Mouse (Mus musculus): Measurements from ENCODE around the gene Olfr1425. TPM values are rescaled to one million over a fixed set of nuclear protein-coding genes. Genes with fewer than 3 reads are reported as not detected.

Gene Olfr1425
- total and polyA plus RNA-seq, 2 experiments from 2014 or later = not detected

- ATAC-seq (ENCODE audit: insufficient read depth, low read depth) = no peak
- TF ChIP-seq EP300 (IDR thresholded peaks at IDR 0.05; ENCODE audit: low read depth) (no peak), CTCF (IDR thresholded peaks at IDR 0.05; ENCODE audit: low read depth) (no peak)
- Histone ChIP-seq H3K9me3 (replicated peaks; ENCODE audit: control insufficient read depth, low read length) (no peaks in the 10 kb centered on the region), H3K4me3 (ENCODE audit: low read depth, low read length) (no peak within 1 kb of the TSS), H3K27me3 (ENCODE audit: control insufficient read depth, insufficient read depth, low read length) (no peaks in the 10 kb centered on the region), H3K36me3 (replicated peaks; ENCODE audit: control insufficient read depth, insufficient read depth, low read length) (no peaks in the 10 kb centered on the region), H3K4me1 (ENCODE audit: control insufficient read depth, insufficient read depth) (no peaks in the 10 kb centered on the region), H3K27ac (ENCODE audit: low read depth) (no peak within 1 kb of the TSS), H3K9ac (replicated peaks; ENCODE audit: low read depth, low read length) (no peak within 1 kb of the TSS), H3K4me2 (ENCODE audit: low read depth, low read length) (no peak within 1 kb of the TSS)
- 53% methylated on average over 2 of the region's 2 CpGs for WGBS
- DNase-seq (ENCODE audit: low spot score) = no peak
These were observed 36.3 kb downstream of the Olfr1425 start, which contains the start of gene Olfr1423 for GRCm38 (mm10) chr19:12041217-12041616. Gene Olfr1423, minus strand, starts transcription at chr19:12041317.

GRCm38 (mm10) chr19:12037727-12038126 is 39.8 kb downstream of the Olfr1425 start:
- Histone ChIP-seq H3K27me3 (ENCODE audit: control insufficient read depth, insufficient read depth, low read length) (no peaks in the 10 kb centered on the region), H3K9me3 (replicated peaks; ENCODE audit: control insufficient read depth, low read length) (no peaks in the 10 kb centered on the region), H3K4me1 (ENCODE audit: control insufficient read depth, insufficient read depth) (no peaks in the 10 kb centered on the region), H3K4me3 (ENCODE audit: low read depth, low read length) (no peak overlapping the region), H3K27ac (ENCODE audit: low read depth) (no peak overlapping the region), H3K9ac (replicated peaks; ENCODE audit: low read depth, low read length) (no peak overlapping the region), H3K4me2 (ENCODE audit: low read depth, low read length) (no peak overlapping the region), H3K36me3 (replicated peaks; ENCODE audit: control insufficient read depth, insufficient read depth, low read length) (no peaks in the 10 kb centered on the region)
- no peak for ATAC-seq (ENCODE audit: insufficient read depth, low read depth)
- TF ChIP-seq CTCF (IDR thresholded peaks at IDR 0.05; ENCODE audit: low read depth) = no peak
- TF ChIP-seq EP300 (IDR thresholded peaks at IDR 0.05; ENCODE audit: low read depth) = no peak
- DNase-seq (ENCODE audit: low spot score) = no peak

GRCm38 (mm10) chr19:12026606-12027005 is 50.9 kb downstream of the Olfr1425 start:
- no peak overlapping the region for H3K4me3 ChIP-seq (ENCODE audit: low read depth, low read length)
- H3K9ac ChIP-seq (replicated peaks; ENCODE audit: low read depth, low read length) = no peak overlapping the region
- H3K4me1 ChIP-seq (ENCODE audit: control insufficient read depth, insufficient read depth) = no peaks in the 10 kb centered on the region
- no peak overlapping the region for H3K27ac ChIP-seq (ENCODE audit: low read depth)
- H3K36me3 ChIP-seq (replicated peaks; ENCODE audit: control insufficient read depth, insufficient read depth, low read length) = no peaks in the 10 kb centered on the region
- H3K4me2 ChIP-seq (ENCODE audit: low read depth, low read length) = no peak overlapping the region
- H3K9me3 ChIP-seq (replicated peaks; ENCODE audit: control insufficient read depth, low read length) = no peaks in the 10 kb centered on the region
- ATAC-seq (ENCODE audit: insufficient read depth, low read depth) = no peak
- DNase-seq (ENCODE audit: low spot score) = no peak
- WGBS = 24% methylated on average over 2 of the region's 2 CpGs
- no peaks in the 10 kb centered on the region for H3K27me3 ChIP-seq (ENCODE audit: control insufficient read depth, insufficient read depth, low read length)
- no peak for TF ChIP-seq EP300 (IDR thresholded peaks at IDR 0.05; ENCODE audit: low read depth)
- TF ChIP-seq CTCF (IDR thresholded peaks at IDR 0.05; ENCODE audit: low read depth) = no peak

- WGBS = 74% methylated on average over 3 of the region's 3 CpGs
- H3K27me3 ChIP-seq (ENCODE audit: control insufficient read depth, insufficient read depth, low read length) = no peaks in the 10 kb centered on the region
- no peak for TF ChIP-seq EP300 (IDR thresholded peaks at IDR 0.05; ENCODE audit: low read depth)
- no peak for TF ChIP-seq CTCF (IDR thresholded peaks at IDR 0.05; ENCODE audit: low read depth)
- no peak overlapping the region for H3K9ac ChIP-seq (replicated peaks; ENCODE audit: low read depth, low read length)
- no peaks in the 10 kb centered on the region for H3K9me3 ChIP-seq (replicated peaks; ENCODE audit: control insufficient read depth, low read length)
- ATAC-seq (ENCODE audit: insufficient read depth, low read depth) = no peak
- no peak for DNase-seq (ENCODE audit: low spot score)
- no peak overlapping the region for H3K27ac ChIP-seq (ENCODE audit: low read depth)
- no peak overlapping the region for H3K4me3 ChIP-seq (ENCODE audit: low read depth, low read length)
- no peaks in the 10 kb centered on the region for H3K4me1 ChIP-seq (ENCODE audit: control insufficient read depth, insufficient read depth)
- no peaks in the 10 kb centered on the region for H3K36me3 ChIP-seq (replicated peaks; ENCODE audit: control insufficient read depth, insufficient read depth, low read length)
- no peak overlapping the region for H3K4me2 ChIP-seq (ENCODE audit: low read depth, low read length)
These were observed 52.2 kb downstream of the Olfr1425 start for GRCm38 (mm10) chr19:12025333-12025732.

GRCm38 (mm10) chr19:12024149-12024548 is 53.4 kb downstream of the Olfr1425 start:
- TF ChIP-seq EP300 (IDR thresholded peaks at IDR 0.05; ENCODE audit: low read depth) (no peak), CTCF (IDR thresholded peaks at IDR 0.05; ENCODE audit: low read depth) (no peak)
- H3K36me3 ChIP-seq (replicated peaks; ENCODE audit: control insufficient read depth, insufficient read depth, low read length) = no peaks in the 10 kb centered on the region
- DNase-seq (ENCODE audit: low spot score) = no peak
- WGBS = 71% methylated on average over 4 of the region's 4 CpGs
- H3K4me3 ChIP-seq (ENCODE audit: low read depth, low read length) = no peak overlapping the region
- no peak for ATAC-seq (ENCODE audit: insufficient read depth, low read depth)
- no peaks in the 10 kb centered on the region for H3K4me1 ChIP-seq (ENCODE audit: control insufficient read depth, insufficient read depth)
- H3K27ac ChIP-seq (ENCODE audit: low read depth) = no peak overlapping the region
- no peaks in the 10 kb centered on the region for H3K27me3 ChIP-seq (ENCODE audit: control insufficient read depth, insufficient read depth, low read length)
- no peak overlapping the region for H3K9ac ChIP-seq (replicated peaks; ENCODE audit: low read depth, low read length)
- H3K4me2 ChIP-seq (ENCODE audit: low read depth, low read length) = no peak overlapping the region
- no peaks in the 10 kb centered on the region for H3K9me3 ChIP-seq (replicated peaks; ENCODE audit: control insufficient read depth, low read length)

Other genes starting within 250 kb of the Olfr1425 start
- not detected in 2 replicates for gene Olfr1417, start 238.5 kb downstream of the Olfr1425 start, total RNA-seq (2014; rRNA removed; ENCODE audit: low replicate concordance)
- not detected in 2 replicates for gene Olfr1417, start 238.5 kb downstream of the Olfr1425 start, polyA plus RNA-seq (2015; fragmentation: Nextera tagmentation; extraction: Ambion mirVana)
- gene Olfr1418, start 216.7 kb downstream of the Olfr1425 start, total RNA-seq (2014; rRNA removed; ENCODE audit: low replicate concordance) = not detected in 2 replicates
- not detected in 2 replicates for gene Olfr1418, start 216.7 kb downstream of the Olfr1425 start, polyA plus RNA-seq (2015; fragmentation: Nextera tagmentation; extraction: Ambion mirVana)
- not detected in 2 replicates for gene Olfr1419, start 202.6 kb downstream of the Olfr1425 start, total RNA-seq (2014; rRNA removed; ENCODE audit: low replicate concordance)
- gene Olfr1419, start 202.6 kb downstream of the Olfr1425 start, polyA plus RNA-seq (2015; fragmentation: Nextera tagmentation; extraction: Ambion mirVana) = not detected in 2 replicates
- not detected in 2 replicates for gene Olfr1420, start 191.2 kb downstream of the Olfr1425 start, total RNA-seq (2014; rRNA removed; ENCODE audit: low replicate concordance)
- gene Olfr1420, start 191.2 kb downstream of the Olfr1425 start, polyA plus RNA-seq (2015; fragmentation: Nextera tagmentation; extraction: Ambion mirVana) = 0.11 TPM in 1 of 2 replicates, not detected in the other
- 12.9 and 14.7 TPM in 2 replicates for gene Patl1, start 165.3 kb downstream of the Olfr1425 start, total RNA-seq (2014; rRNA removed; ENCODE audit: low replicate concordance)
- gene Patl1, start 165.3 kb downstream of the Olfr1425 start, polyA plus RNA-seq (2015; fragmentation: Nextera tagmentation; extraction: Ambion mirVana) = 10.0 and 11.5 TPM in 2 replicates
- 32.7 and 43.2 TPM in 2 replicates for gene Osbp, start 111.8 kb downstream of the Olfr1425 start, total RNA-seq (2014; rRNA removed; ENCODE audit: low replicate concordance)
- 4.7 and 5.1 TPM in 2 replicates for gene Osbp, start 111.8 kb downstream of the Olfr1425 start, polyA plus RNA-seq (2015; fragmentation: Nextera tagmentation; extraction: Ambion mirVana)
- gene Olfr1423, start 36.4 kb downstream of the Olfr1425 start, total RNA-seq (2014; rRNA removed; ENCODE audit: low replicate concordance) = not detected in 2 replicates
- gene Olfr1423, start 36.4 kb downstream of the Olfr1425 start, polyA plus RNA-seq (2015; fragmentation: Nextera tagmentation; extraction: Ambion mirVana) = not detected in 2 replicates
- gene Olfr1424, start 15.0 kb downstream of the Olfr1425 start, total RNA-seq (2014; rRNA removed; ENCODE audit: low replicate concordance) = not detected in 2 replicates
- not detected in 2 replicates for gene Olfr1424, start 15.0 kb downstream of the Olfr1425 start, polyA plus RNA-seq (2015; fragmentation: Nextera tagmentation; extraction: Ambion mirVana)
- not detected in 2 replicates for gene Olfr1426, start 14.3 kb upstream of the Olfr1425 start, total RNA-seq (2014; rRNA removed; ENCODE audit: low replicate concordance)
- not detected in 2 replicates for gene Olfr1426, start 14.3 kb upstream of the Olfr1425 start, polyA plus RNA-seq (2015; fragmentation: Nextera tagmentation; extraction: Ambion mirVana)
- not detected in 2 replicates for gene Olfr1427, start 25.6 kb upstream of the Olfr1425 start, total RNA-seq (2014; rRNA removed; ENCODE audit: low replicate concordance)
- not detected in 2 replicates for gene Olfr1427, start 25.6 kb upstream of the Olfr1425 start, polyA plus RNA-seq (2015; fragmentation: Nextera tagmentation; extraction: Ambion mirVana)
- not detected in 2 replicates for gene Olfr1428, start 38.2 kb upstream of the Olfr1425 start, total RNA-seq (2014; rRNA removed; ENCODE audit: low replicate concordance)
- gene Olfr1428, start 38.2 kb upstream of the Olfr1425 start, polyA plus RNA-seq (2015; fragmentation: Nextera tagmentation; extraction: Ambion mirVana) = not detected in 2 replicates
- not detected in 2 replicates for gene Olfr76, start 45.5 kb upstream of the Olfr1425 start, total RNA-seq (2014; rRNA removed; ENCODE audit: low replicate concordance)
- gene Olfr76, start 45.5 kb upstream of the Olfr1425 start, polyA plus RNA-seq (2015; fragmentation: Nextera tagmentation; extraction: Ambion mirVana) = not detected in 2 replicates
- gene Olfr1555-ps1, start 92.4 kb upstream of the Olfr1425 start, total RNA-seq (2014; rRNA removed; ENCODE audit: low replicate concordance) = not detected in 2 replicates
- gene Olfr1555-ps1, start 92.4 kb upstream of the Olfr1425 start, polyA plus RNA-seq (2015; fragmentation: Nextera tagmentation; extraction: Ambion mirVana) = not detected in 2 replicates
- not detected in 2 replicates for gene Olfr1431, start 122.9 kb upstream of the Olfr1425 start, total RNA-seq (2014; rRNA removed; ENCODE audit: low replicate concordance)
- gene Olfr1431, start 122.9 kb upstream of the Olfr1425 start, polyA plus RNA-seq (2015; fragmentation: Nextera tagmentation; extraction: Ambion mirVana) = not detected in 2 replicates
- not detected in 2 replicates for gene Olfr1432, start 154.9 kb upstream of the Olfr1425 start, total RNA-seq (2014; rRNA removed; ENCODE audit: low replicate concordance)
- not detected in 2 replicates for gene Olfr1432, start 154.9 kb upstream of the Olfr1425 start, polyA plus RNA-seq (2015; fragmentation: Nextera tagmentation; extraction: Ambion mirVana)
- gene Olfr262, start 163.9 kb upstream of the Olfr1425 start, total RNA-seq (2014; rRNA removed; ENCODE audit: low replicate concordance) = not detected in 2 replicates
- gene Olfr262, start 163.9 kb upstream of the Olfr1425 start, polyA plus RNA-seq (2015; fragmentation: Nextera tagmentation; extraction: Ambion mirVana) = not detected in 2 replicates
- gene Olfr235, start 183.3 kb upstream of the Olfr1425 start, total RNA-seq (2014; rRNA removed; ENCODE audit: low replicate concordance) = not detected in 2 replicates
- gene Olfr235, start 183.3 kb upstream of the Olfr1425 start, polyA plus RNA-seq (2015; fragmentation: Nextera tagmentation; extraction: Ambion mirVana) = not detected in 2 replicates
- not detected in 2 replicates for gene Olfr1434, start 202.1 kb upstream of the Olfr1425 start, total RNA-seq (2014; rRNA removed; ENCODE audit: low replicate concordance)
- not detected in 2 replicates for gene Olfr1434, start 202.1 kb upstream of the Olfr1425 start, polyA plus RNA-seq (2015; fragmentation: Nextera tagmentation; extraction: Ambion mirVana)
- gene Olfr1436, start 221.4 kb upstream of the Olfr1425 start, total RNA-seq (2014; rRNA removed; ENCODE audit: low replicate concordance) = not detected in 2 replicates
- not detected in 2 replicates for gene Olfr1436, start 221.4 kb upstream of the Olfr1425 start, polyA plus RNA-seq (2015; fragmentation: Nextera tagmentation; extraction: Ambion mirVana)
- not detected in 2 replicates for gene Olfr1437, start 247.4 kb upstream of the Olfr1425 start, total RNA-seq (2014; rRNA removed; ENCODE audit: low replicate concordance)
- gene Olfr1437, start 247.4 kb upstream of the Olfr1425 start, polyA plus RNA-seq (2015; fragmentation: Nextera tagmentation; extraction: Ambion mirVana) = not detected in 2 replicates